17 mouse cellular contexts compared by ENCODE assay signal in genomic region chr2:49845104-49845503, GRCm38 (mm10). TPM values are rescaled to one million over a fixed set of nuclear protein-coding genes. Genes with fewer than 3 reads are reported as not detected.
DNase-seq lines count a peak whose midpoint lies in the region; ATAC-seq lines count a peak whose summit lies in the region.
"Had no signal": no experiment of that assay in that cellular context is flagged by ENCODE, and none has a peak within 500 bp of the region (broad histone marks: within the 10 kb centered on the region; RNA-seq: fewer than 3 reads in every experiment).

No protein-coding gene starts in this region.

- 34% methylated on average over 7 of the region's 7 CpGs for WGBS in midbrain, embryonic 10.5 days
- whole genome bisulfite sequencing in neural tube, embryonic 14.5 days = 9% methylated on average over 7 of the region's 7 CpGs

- ATAC-seq in frontal cortex, adult (ENCODE audit: low TSS enrichment) = peak; percentile 61
- ATAC-seq in neural tube, embryonic 14.5 days (ENCODE audit: low read depth) = peak; percentile 49; the same call in 1 of the 2 replicates
- ATAC-seq: Patski had no signal

- H3K4me1 ChIP-seq in midbrain, embryonic 10.5 days = peaks cover 17% of the 10 kb centered on the region
- H3K4me1 ChIP-seq in neural tube, embryonic 14.5 days (ENCODE audit: control insufficient read depth, insufficient read depth, low read length) = peaks cover 8% of the 10 kb centered on the region

- H3K4me2 ChIP-seq in neural tube, embryonic 14.5 days (ENCODE audit: low read depth, low read length) = no peak overlapping the region
- H3K4me2 ChIP-seq: limb, embryonic 15.5 days had no signal

- no peaks in the 10 kb centered on the region for H3K36me3 ChIP-seq in midbrain, embryonic 10.5 days
- no peaks in the 10 kb centered on the region for H3K36me3 ChIP-seq in neural tube, embryonic 14.5 days (ENCODE audit: control insufficient read depth, insufficient read depth, low read length)
- H3K36me3 ChIP-seq: limb, embryonic 15.5 days had no signal

- H3K27ac ChIP-seq in midbrain, embryonic 10.5 days (replicated peaks) = peak overlapping the region; percentile 74
- H3K27ac ChIP-seq in neural tube, embryonic 14.5 days (ENCODE audit: low read depth, low read length) = no peak overlapping the region
- H3K27ac ChIP-seq: limb, embryonic 15.5 days had no signal

- no peak for DNase-seq in frontal cortex, postnatal 10 days (ENCODE audit: low spot score in 2 of 2)
- DNase-seq in brain, adult 2 months (ENCODE audit: low read depth, low spot score) = peak; percentile 75
- DNase-seq in midbrain, embryonic 10.5 days (ENCODE audit: low spot score) = peak; percentile 40
- DNase-seq in left cerebral cortex, postnatal 14 days (ENCODE audit: low spot score in 2 of 2) = no peak
- no peak for DNase-seq in left cerebral cortex, postnatal 10 days (ENCODE audit: extremely low spot score in 1 of 2, low spot score in 2 of 2)
- DNase-seq: adrenal gland, postnatal 10 days; cerebellum, adult 11 months; gastrocnemius, postnatal 25 days; kidney, postnatal 25 days; lung, adult 2 months; right cerebral cortex, postnatal 25 days; thymus, postnatal 14 days had no signal

- H3K4me3 ChIP-seq in midbrain, embryonic 10.5 days = no peak overlapping the region
- H3K4me3 ChIP-seq in neural tube, embryonic 14.5 days (ENCODE audit: low read depth, low read length) = no peak overlapping the region
- H3K4me3 ChIP-seq: limb, embryonic 15.5 days had no signal

- intact Hi-C loops in left cerebral cortex, postnatal 14 days (cut with DNase I) = no loop called here
- intact Hi-C loops in left cerebral cortex, postnatal 10 days (cut with DNase I) = no loop called here

- H3K9me3 ChIP-seq in midbrain, embryonic 10.5 days (replicated peaks) = no peaks in the 10 kb centered on the region
- no peaks in the 10 kb centered on the region for H3K9me3 ChIP-seq in neural tube, embryonic 14.5 days (ENCODE audit: control insufficient read depth, low read length)
- H3K9me3 ChIP-seq: limb, embryonic 15.5 days had no signal

- no peak overlapping the region for H3K9ac ChIP-seq in neural tube, embryonic 14.5 days (replicated peaks; ENCODE audit: low read depth, low read length)
- H3K9ac ChIP-seq: limb, embryonic 15.5 days had no signal

- H3K27me3 ChIP-seq in midbrain, embryonic 10.5 days (ENCODE audit: low read depth, poor library complexity, severe bottlenecking) = no peaks in the 10 kb centered on the region
- no peaks in the 10 kb centered on the region for H3K27me3 ChIP-seq in neural tube, embryonic 14.5 days (ENCODE audit: control insufficient read depth, insufficient read depth, low read length)
- H3K27me3 ChIP-seq: CH12.LX; limb, embryonic 15.5 days; Patski had no signal

RNA-seq across cellular contexts. Expression of gene Lypd6b, which starts 57.6 kb away (rescaled TPM):
- 0.53 and 0.93 TPM in 2 replicates for polyA plus RNA-seq in midbrain, embryonic 10.5 days (2016; fragmentation: Nextera tagmentation; extraction: Ambion mirVana)
- 14.1 and 24.6 TPM in 2 replicates for polyA plus RNA-seq in neural tube, embryonic 14.5 days (2014; fragmentation: Nextera tagmentation; extraction: Ambion mirVana)
- total RNA-seq in left cerebral cortex, postnatal 14 days (2021) = 10 to 100 TPM; 10.7 to 10.9 TPM
- 10 to 100 TPM; 18.3 to 20.5 TPM for total RNA-seq in left cerebral cortex, postnatal 10 days (2021)
- total RNA-seq: gastrocnemius, postnatal 25 days had no signal

Comparison
In these comparisons a context has a peak if more than half of its experiments do, and no peak if none do; other contexts are left out.
1. DNase-seq: peak in brain, adult 2 months (single experiment) and midbrain, embryonic 10.5 days (single experiment); none in frontal cortex, postnatal 10 days (0 of 2), left cerebral cortex, postnatal 14 days (0 of 2) and left cerebral cortex, postnatal 10 days (0 of 2).